Mouse (Mus musculus) brown adipose tissue, adult 24 weeks (tissue): ENCODE data around the gene Mios. TPM values are rescaled to one million over a fixed set of nuclear protein-coding genes. Genes with fewer than 3 reads are reported as not detected.

ENCODE experiments used
- H3K27ac ChIP-seq: fragments of 200-500 bp; replicated peaks from 2 replicates; pipeline ENCODE4 v1.5.1; 2012; ENCODE audit warnings: low read depth, mild to moderate bottlenecking, low read length
- H3K4me1 ChIP-seq: fragments of 200-500 bp; 2 replicates; pipeline ENCODE4 v1.6.1; 2012; ENCODE audit warnings: low read length, mixed read lengths; ENCODE audit not compliant: control insufficient read depth, insufficient read depth, insufficient read length
- H3K4me3 ChIP-seq: fragments of 200-500 bp; 2 replicates; pipeline ENCODE4 v1.5.1; 2012; ENCODE audit warnings: low read depth, mild to moderate bottlenecking, low read length, moderate library complexity; ENCODE audit not compliant: insufficient read depth
- polyA plus RNA-seq: library from polyadenylated mRNA; stranded (reverse); fragments of >200 nt; gene quantifications from 2 replicates; pipeline ENCODE4 v1.2.4, GENCODE M21; 2012; ENCODE audit not compliant: missing spikeins, insufficient read depth, insufficient read length

Mios gene
- polyA plus RNA-seq, 1 experiment: 10.7 TPM

- Histone ChIP-seq H3K4me1 (peaks cover 4% of the 10 kb centered on the region; the same call in 1 of the 2 replicates), H3K4me3 (peak overlapping the region; percentile 89), H3K27ac (no peak overlapping the region)
Measured at GRCm38 (mm10) chr6:8258316-8258715, 49.3 kb downstream of the Mios start.

GRCm38 (mm10) chr6:8259004-8259666 lies 50.1 kb downstream of the Mios start, which contains the start of the genes Rpa3, Umad1 and Gm45062:
Gene Rpa3, minus strand, starts transcription at chr6:8259173.
Gene Umad1, plus strand, starts transcription at chr6:8259288.
Gene Gm45062, plus strand, starts transcription at chr6:8259450.
- H3K4me1 ChIP-seq: peaks cover 4% of the 10 kb centered on the region; the same call in 1 of the 2 replicates
- H3K27ac ChIP-seq: peak within 1 kb of the TSS; percentile 75
- peak within 1 kb of the TSS; percentile 93 for H3K4me3 ChIP-seq

GRCm38 (mm10) chr6:8259667-8260044 lies 50.6 kb downstream of the Mios start:
- peaks cover 4% of the 10 kb centered on the region; the same call in 1 of the 2 replicates for H3K4me1 ChIP-seq
- no peak overlapping the region for H3K27ac ChIP-seq
- H3K4me3 ChIP-seq: peak overlapping the region; percentile 93

- Histone ChIP-seq H3K27ac (no peak overlapping the region), H3K4me3 (no peak overlapping the region), H3K4me1 (no peaks in the 10 kb centered on the region)
Measured at GRCm38 (mm10) chr6:8271047-8271446, 62.0 kb downstream of the Mios start.

- no peak overlapping the region for H3K4me3 ChIP-seq
- no peak overlapping the region for H3K27ac ChIP-seq
- no peaks in the 10 kb centered on the region for H3K4me1 ChIP-seq
Measured at GRCm38 (mm10) chr6:8274387-8275054, 65.5 kb downstream of the Mios start.

- Histone ChIP-seq H3K4me3 (no peak overlapping the region), H3K27ac (no peak overlapping the region), H3K4me1 (no peaks in the 10 kb centered on the region)
Measured at GRCm38 (mm10) chr6:8275098-8275497, 66.1 kb downstream of the Mios start.

- Histone ChIP-seq H3K4me3 (no peak overlapping the region), H3K27ac (no peak overlapping the region), H3K4me1 (no peaks in the 10 kb centered on the region)
Measured at GRCm38 (mm10) chr6:8276431-8276830, 67.4 kb downstream of the Mios start.

GRCm38 (mm10) chr6:8278426-8279002 lies 69.5 kb downstream of the Mios start:
- Histone ChIP-seq H3K4me3 (no peak overlapping the region), H3K4me1 (no peaks in the 10 kb centered on the region), H3K27ac (no peak overlapping the region)

GRCm38 (mm10) chr6:8283255-8283654 lies 74.2 kb downstream of the Mios start:
- H3K27ac ChIP-seq: no peak overlapping the region
- H3K4me3 ChIP-seq: no peak overlapping the region
- H3K4me1 ChIP-seq: peaks cover 5% of the 10 kb centered on the region; the same call in 1 of the 2 replicates

- Histone ChIP-seq H3K4me1 (peaks cover 5% of the 10 kb centered on the region; the same call in 1 of the 2 replicates), H3K4me3 (no peak overlapping the region), H3K27ac (no peak overlapping the region; the same call in 1 of the 2 replicates)
Measured at GRCm38 (mm10) chr6:8285401-8285960, 76.5 kb downstream of the Mios start.

Other genes starting within 250 kb of the Mios start
- gene Col28a1, start 16.6 kb upstream of the Mios start, polyA plus RNA-seq: 1.0 TPM in 1 of 2 replicates, not detected in the other
- 66.5 and 93.9 TPM in 2 replicates for gene Rpa3, start 50.0 kb downstream of the Mios start, polyA plus RNA-seq
- 7.5 and 10.2 TPM in 2 replicates for gene Umad1, start 50.1 kb downstream of the Mios start, polyA plus RNA-seq
- 3.9 and 7.6 TPM in 2 replicates for gene Gm45062, start 50.2 kb downstream of the Mios start, polyA plus RNA-seq